Mouse (Mus musculus): ENCODE results near the gene Med21. TPM values are rescaled to one million over a fixed set of nuclear protein-coding genes. Genes with fewer than 3 reads are reported as not detected.
A peak's percentile ranks its signal among the peaks of the same experiment; 100 is the strongest.

Gene Med21
- total and polyA plus RNA-seq, 3 experiments: 42.4 to 124 (median 56.0) TPM

GRCm38 (mm10) chr6:146661655-146662054 lies 19.3 kb downstream of the Med21 start:
- Histone ChIP-seq H3K4me3 (replicated peaks in 1 of 3; ENCODE audit: low read depth in 2 of 3, low read length in 2 of 3, poor library complexity in 1 of 3) (no peak overlapping the region), H3K4me2 (ENCODE audit: insufficient read depth, low read depth, poor library complexity, severe bottlenecking) (no peak overlapping the region), H3K27me3 (replicated peaks) (no peaks in the 10 kb centered on the region), H3K9ac (ENCODE audit: insufficient read depth, low read depth) (no peak overlapping the region), H3K36me3 (replicated peaks in 1 of 2; ENCODE audit: control insufficient read depth in 1 of 2, insufficient read depth in 1 of 2, low read length in 1 of 2) (no peaks in the 10 kb centered on the region), H3K4me1 (ENCODE audit: control insufficient read depth in 1 of 2, insufficient read depth in 2 of 2) (peaks cover 2 to 12% of the 10 kb centered on the region in 2 experiments; a peak in 3 of 4 replicates), H3K9me3 (replicated peaks; ENCODE audit: low read length) (no peaks in the 10 kb centered on the region), H3K27ac (ENCODE audit: insufficient read depth, low read depth) (no peak overlapping the region), H3K79me2 (replicated peaks; ENCODE audit: control insufficient read depth, extremely low read depth, insufficient read depth, poor library complexity, severe bottlenecking) (no peaks in the 10 kb centered on the region)
- dilution Hi-C loops (cut with MboI; ENCODE audit: extremely low pct_ligation_motif_present, extremely low pct_unique_long_range_greater_than_20kb, low sequenced_read_pairs): no loop called here
- DNase-seq (ENCODE audit: extremely low read depth): no peak
- TF ChIP-seq CHD1 (IDR thresholded peaks at IDR 0.05; ENCODE audit: low read depth, low read length): no peak
- no peak for TF ChIP-seq SIN3A (IDR thresholded peaks at IDR 0.05; ENCODE audit: low read length)
- TF ChIP-seq RCOR1 (conservative IDR thresholded peaks at IDR 0.05; ENCODE audit: low read depth, low read length): no peak
- TF ChIP-seq SMC3 (IDR thresholded peaks at IDR 0.05; ENCODE audit: low read depth, low read length): no peak
- TF ChIP-seq GABPA (IDR thresholded peaks at IDR 0.05; ENCODE audit: insufficient replicate concordance, low read depth, low read length): no peak
- TF ChIP-seq CTCF (conservative IDR thresholded peaks at IDR 0.05 in 1 of 2, IDR thresholded peaks at IDR 0.05 in 1 of 2; ENCODE audit: low read depth in 2 of 2, low read length in 2 of 2): no peak
- no peak for TF ChIP-seq MEF2A (IDR thresholded peaks at IDR 0.05; ENCODE audit: borderline replicate concordance, low read depth, low read length)
- no peak for TF ChIP-seq POLR2AphosphoS2 (IDR thresholded peaks at IDR 0.05; ENCODE audit: low read depth, low read length)
- TF ChIP-seq MXI1 (IDR thresholded peaks at IDR 0.05; ENCODE audit: low read depth, low read length): no peak
- TF ChIP-seq MAFK (IDR thresholded peaks at IDR 0.05; ENCODE audit: insufficient replicate concordance, low read length): no peak
- no peak for TF ChIP-seq HCFC1 (IDR thresholded peaks at IDR 0.05; ENCODE audit: low read depth, low read length)
- TF ChIP-seq NELFE (IDR thresholded peaks at IDR 0.05; ENCODE audit: low read depth, low read length): no peak
- TF ChIP-seq USF2 (conservative IDR thresholded peaks at IDR 0.05; ENCODE audit: low read depth, low read length): no peak
- no peak for TF ChIP-seq NRF1 (IDR thresholded peaks at IDR 0.05; ENCODE audit: low read depth, low read length)
- no peak for TF ChIP-seq ZKSCAN1 (IDR thresholded peaks at IDR 0.05; ENCODE audit: borderline replicate concordance, low read depth, low read length)
- no peak for TF ChIP-seq POLR2A (IDR thresholded peaks at IDR 0.05; ENCODE audit: low read depth, low read length)
- TF ChIP-seq USF1 (IDR thresholded peaks at IDR 0.05; ENCODE audit: low read depth, low read length): no peak
- in situ Hi-C loops (cut with MboI; ENCODE audit: low pct_ligation_motif_present, low pct_unique_long_range_greater_than_20kb, low sequenced_read_pairs): loop anchor here (25.0 kb wide), 1 partner anchor 326 kb away; no protein-coding TSS in a partner anchor

DNA sequence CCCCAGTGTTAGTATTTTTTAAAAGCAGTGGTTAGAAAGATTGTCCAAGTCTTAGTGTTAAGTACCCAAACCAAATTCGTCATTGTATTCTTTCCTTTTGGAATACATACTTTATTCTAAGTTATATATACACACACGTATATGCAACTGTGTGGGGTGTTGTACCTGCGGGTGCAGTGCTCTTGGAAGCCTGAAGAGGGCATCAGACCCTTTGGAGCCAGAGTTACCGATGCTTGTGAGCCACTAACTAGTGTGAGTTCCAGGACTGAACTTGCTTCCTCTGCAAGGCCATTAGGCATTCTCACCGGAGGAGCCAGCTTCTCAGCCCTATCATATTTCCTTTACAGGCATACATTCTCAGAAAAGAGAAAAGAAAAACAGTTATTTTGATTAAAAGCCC lies 20.3 kb downstream of the Med21 start:
- no peaks in the 10 kb centered on the region for H3K9me3 ChIP-seq (replicated peaks; ENCODE audit: low read length)
- H3K27ac ChIP-seq (ENCODE audit: insufficient read depth, low read depth): no peak overlapping the region
- dilution Hi-C loops (cut with MboI; ENCODE audit: extremely low pct_ligation_motif_present, extremely low pct_unique_long_range_greater_than_20kb, low sequenced_read_pairs) (no loop called here), in situ Hi-C loops (cut with MboI; ENCODE audit: low pct_ligation_motif_present, low pct_unique_long_range_greater_than_20kb, low sequenced_read_pairs) (loop anchor here (25.0 kb wide), 1 partner anchor 325 kb away; no protein-coding TSS in a partner anchor)
- H3K4me3 ChIP-seq (replicated peaks in 1 of 3; ENCODE audit: low read depth in 2 of 3, low read length in 2 of 3, poor library complexity in 1 of 3): no peak overlapping the region
- peaks cover 2 to 18% of the 10 kb centered on the region in 2 experiments; a peak in 3 of 4 replicates for H3K4me1 ChIP-seq (ENCODE audit: control insufficient read depth in 1 of 2, insufficient read depth in 2 of 2)
- no peaks in the 10 kb centered on the region for H3K79me2 ChIP-seq (replicated peaks; ENCODE audit: control insufficient read depth, extremely low read depth, insufficient read depth, poor library complexity, severe bottlenecking)
- H3K36me3 ChIP-seq (replicated peaks in 1 of 2; ENCODE audit: control insufficient read depth in 1 of 2, insufficient read depth in 1 of 2, low read length in 1 of 2): no peaks in the 10 kb centered on the region
- H3K27me3 ChIP-seq (replicated peaks): no peaks in the 10 kb centered on the region
- H3K4me2 ChIP-seq (ENCODE audit: insufficient read depth, low read depth, poor library complexity, severe bottlenecking): no peak overlapping the region
- TF ChIP-seq SMC3 (IDR thresholded peaks at IDR 0.05; ENCODE audit: low read depth, low read length) (peak; percentile 89), RAD21 (IDR thresholded peaks at IDR 0.05; ENCODE audit: low read depth, low read length) (peak; percentile 90), EP300 (IDR thresholded peaks at IDR 0.05; ENCODE audit: low read length) (no peak), TCF12 (IDR thresholded peaks at IDR 0.05; ENCODE audit: low read depth, low read length) (no peak), JUND (conservative IDR thresholded peaks at IDR 0.05; ENCODE audit: low read depth, low read length) (no peak), ZNF384 (IDR thresholded peaks at IDR 0.05; ENCODE audit: low read depth, low read length) (peak; percentile 25; the same call in 1 of the 2 replicates), BHLHE40 (IDR thresholded peaks at IDR 0.05; ENCODE audit: low read depth, low read length) (no peak), E2F4 (IDR thresholded peaks at IDR 0.05; ENCODE audit: insufficient replicate concordance, low read depth, low read length) (no peak), CTCF (conservative IDR thresholded peaks at IDR 0.05 in 1 of 2, IDR thresholded peaks at IDR 0.05 in 1 of 2; ENCODE audit: low read depth in 2 of 2, low read length in 2 of 2) (peak; percentile 92 to 96), MAZ (IDR thresholded peaks at IDR 0.05; ENCODE audit: low read depth, low read length) (no peak)
- DNase-seq (ENCODE audit: extremely low read depth): peak; percentile 60
- H3K9ac ChIP-seq (ENCODE audit: insufficient read depth, low read depth): no peak overlapping the region

All from CH12.LX (cell line).